Mouse (Mus musculus): Measurements from ENCODE around the gene 2300003K06Rik.
"Not testable (repeated sequence)": the region's sequence is repeated elsewhere in the genome, so short reads cannot be mapped to it uniquely, and the experiment has no call there.

DNA sequence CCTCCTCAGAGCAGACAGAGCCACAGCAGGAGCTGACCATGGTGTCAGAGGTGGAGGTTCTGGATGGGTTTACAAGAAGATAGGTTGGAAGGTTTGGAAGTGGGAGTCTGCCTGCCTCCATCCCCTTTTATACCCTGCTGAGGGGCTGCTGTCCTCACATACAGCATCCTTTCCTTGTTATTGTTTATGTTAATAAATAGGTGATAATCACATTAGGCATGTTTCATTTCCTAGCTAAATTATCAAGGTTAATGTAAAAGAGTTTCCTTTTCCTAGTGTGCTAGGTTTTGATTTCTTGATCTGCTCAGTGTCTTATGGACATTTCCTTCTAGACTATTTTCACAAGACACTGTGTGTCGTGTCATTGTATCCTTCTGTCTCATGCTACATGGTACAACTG is 33.5 kb downstream of the 2300003K06Rik start, which contains the start of gene Gm11554:
- TF ChIP-seq CTCF (IDR thresholded peaks at IDR 0.05; ENCODE audit: low read depth); EP300 (optimal IDR thresholded peaks at IDR 0.05): not testable (repeated sequence)

Measured in stomach, postnatal 0 days (tissue).